Mouse (Mus musculus): ENCODE results near the gene Alkbh7. TPM values are rescaled to one million over a fixed set of nuclear protein-coding genes. Genes with fewer than 3 reads are reported as not detected.

The Alkbh7 gene
- total RNA-seq (2023) = 10 to 100 TPM; 15.6 to 22.2 TPM

GRCm38 (mm10) chr17:56997029-56997667 lies at the start of gene Alkbh7:
Alkbh7 (plus strand) TSS chr17:56997339.

GRCm38 (mm10) chr17:56982013-56982412 lies 15.1 kb upstream of the Alkbh7 start, which contains the start of gene Acer1:
Acer1 (minus strand) TSS chr17:56982126.

GRCm38 (mm10) chr17:56990115-56990746 lies 6.9 kb upstream of the Alkbh7 start, which contains the start of gene Clpp:
Clpp (plus strand) TSS chr17:56990305.

GRCm38 (mm10) chr17:56999968-57000609 lies 3.0 kb downstream of the Alkbh7 start, which contains the start of gene Pspn:
Pspn (minus strand) TSS chr17:57000018.

GRCm38 (mm10) chr17:57011236-57012141 lies 14.3 kb downstream of the Alkbh7 start, which contains the start of the genes Gtf2f1 and Gm17949:
Gtf2f1 (minus strand) TSS chr17:57011288.
Gm17949 (plus strand) TSS chr17:57011469.

GRCm38 (mm10) chr17:57030931-57031660 lies 34.0 kb downstream of the Alkbh7 start, which contains the start of gene Khsrp:
Khsrp (minus strand) TSS chr17:57031522.

GRCm38 (mm10) chr17:57041554-57041953 lies 44.4 kb downstream of the Alkbh7 start, which contains the start of gene Slc25a41:
Slc25a41 (minus strand) TSS chr17:57041654.

Other genes starting within 250 kb of the Alkbh7 start
- not detected for gene Nrtn, start 239.8 kb upstream of the Alkbh7 start, total RNA-seq (2023)
- 10 to 100 TPM; 83.2 to 86.6 TPM for gene Dus3l, start 232.6 kb upstream of the Alkbh7 start, total RNA-seq (2023)
- 1 to 10 TPM in 1 of 2 experiments, under 1 TPM in 1; 0.65 to 1.7 TPM for gene Prr22, start 227.1 kb upstream of the Alkbh7 start, total RNA-seq (2023)
- gene Rfx2, start 166.3 kb upstream of the Alkbh7 start, total RNA-seq (2023) = 10 to 100 TPM in 1 of 2 experiments, 1 to 10 TPM in 1; 7.3 to 12.0 TPM
- gene Acsbg2, start 122.9 kb upstream of the Alkbh7 start, total RNA-seq (2023) = not detected
- gene 1700061G19Rik, start 121.9 kb upstream of the Alkbh7 start, total RNA-seq (2023) = not detected
- gene Mllt1, start 61.9 kb upstream of the Alkbh7 start, total RNA-seq (2023) = 10 to 100 TPM; 37.1 to 41.8 TPM
- gene Acer1, start 15.2 kb upstream of the Alkbh7 start, total RNA-seq (2023) = not detected
- 10 to 100 TPM; 34.6 to 38.3 TPM for gene Clpp, start 7.0 kb upstream of the Alkbh7 start, total RNA-seq (2023)
- not detected for gene Pspn, start 2.7 kb downstream of the Alkbh7 start, total RNA-seq (2023)
- gene Gtf2f1, start 13.9 kb downstream of the Alkbh7 start, total RNA-seq (2023) = 10 to 100 TPM; 45.6 to 53.8 TPM
- not detected for gene Gm17949, start 14.1 kb downstream of the Alkbh7 start, total RNA-seq (2023)
- 100 to 1,000 TPM; 141 to 144 TPM for gene Khsrp, start 34.2 kb downstream of the Alkbh7 start, total RNA-seq (2023)
- not detected for gene Slc25a41, start 44.3 kb downstream of the Alkbh7 start, total RNA-seq (2023)
- 10 to 100 TPM; 13.3 to 14.6 TPM for gene Crb3, start 61.8 kb downstream of the Alkbh7 start, total RNA-seq (2023)
- 10 to 100 TPM; 20.6 to 25.6 TPM for gene Slc25a23, start 62.5 kb downstream of the Alkbh7 start, total RNA-seq (2023)
- gene Dennd1c, start 81.2 kb downstream of the Alkbh7 start, total RNA-seq (2023) = 100 to 1,000 TPM; 181 to 207 TPM
- gene Tubb4a, start 90.4 kb downstream of the Alkbh7 start, total RNA-seq (2023) = under 1 TPM; 0.46 to 0.50 TPM
- gene Tnfsf9, start 108.0 kb downstream of the Alkbh7 start, total RNA-seq (2023) = under 1 TPM; 0.55 to 0.89 TPM
- not detected for gene Cd70, start 152.4 kb downstream of the Alkbh7 start, total RNA-seq (2023)
- under 1 TPM in 1 of 2 experiments, not detected in 1; 0.39 TPM for gene Tnfsf14, start 196.8 kb downstream of the Alkbh7 start, total RNA-seq (2023)
- 1 to 10 TPM in 1 of 2 experiments, under 1 TPM in 1; 0.59 to 1.2 TPM for gene C3, start 230.8 kb downstream of the Alkbh7 start, total RNA-seq (2023)